Mouse (Mus musculus) T-helper 2 cell (primary cell): ENCODE measurements around the gene Cel.

Experiments
- in situ Hi-C: fragments of 300-600 bp; cut with MboI, MseI; formaldehyde crosslinking; loops from one replicate; pipeline ENCODE4 v1.15.1; 2025; ENCODE audit warnings: high pct_unique_total_duplicates

The Cel gene

GRCm38 (mm10) chr2:28521571-28522151, 41.5 kb downstream of the Cel start:
- in situ Hi-C loops = no loop called here

DNA sequence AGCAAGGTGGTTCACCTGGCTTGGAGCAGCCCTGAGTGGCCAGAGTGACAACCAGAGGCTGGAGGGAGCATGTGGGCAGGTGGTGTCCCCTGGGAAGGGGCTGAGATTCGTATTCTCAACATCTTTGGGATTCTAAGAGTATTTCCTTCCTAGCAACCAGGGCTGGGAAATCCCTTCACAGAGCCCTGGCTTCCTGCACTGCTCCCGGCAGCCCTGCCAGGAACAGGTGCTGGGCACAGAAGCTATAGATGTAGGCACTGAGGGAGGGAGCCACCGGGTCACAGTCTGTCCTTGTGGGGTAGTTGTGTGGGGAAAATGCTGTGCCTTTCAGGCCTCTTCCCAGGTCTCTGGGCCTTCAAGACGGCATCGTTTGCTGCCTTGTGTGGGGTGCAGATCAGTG, 42.6 kb downstream of the Cel start:
- in situ Hi-C loops = no loop called here

GRCm38 (mm10) chr2:28518231-28518630, 45.0 kb downstream of the Cel start:
- in situ Hi-C loops = no loop called here

- in situ Hi-C loops = no loop called here
Measured at GRCm38 (mm10) chr2:28517206-28517909, 45.8 kb downstream of the Cel start.

DNA sequence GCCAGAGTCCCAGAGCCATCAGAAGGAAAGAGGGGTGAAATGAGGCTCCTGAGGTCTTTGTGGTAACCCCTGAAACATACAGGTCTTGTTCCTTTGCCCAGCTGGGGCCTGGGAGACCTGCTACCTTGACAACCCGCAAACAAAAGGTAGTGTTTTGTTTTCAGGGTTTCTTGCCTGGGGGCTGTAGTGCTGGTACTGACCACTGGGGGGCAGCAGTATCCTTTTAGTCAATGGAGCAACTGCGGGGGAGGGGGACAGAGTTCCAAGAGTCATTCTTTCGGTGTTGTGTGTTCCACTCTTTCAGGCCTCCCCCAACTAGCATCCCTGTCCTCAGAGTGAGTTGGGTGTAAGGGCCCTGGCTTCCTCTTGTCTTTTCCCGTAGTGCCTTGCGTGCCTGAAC, 48.7 kb downstream of the Cel start:
- in situ Hi-C loops = loop anchor here (5.0 kb wide), 1 partner anchor 33 kb away; no protein-coding TSS in a partner anchor

DNA sequence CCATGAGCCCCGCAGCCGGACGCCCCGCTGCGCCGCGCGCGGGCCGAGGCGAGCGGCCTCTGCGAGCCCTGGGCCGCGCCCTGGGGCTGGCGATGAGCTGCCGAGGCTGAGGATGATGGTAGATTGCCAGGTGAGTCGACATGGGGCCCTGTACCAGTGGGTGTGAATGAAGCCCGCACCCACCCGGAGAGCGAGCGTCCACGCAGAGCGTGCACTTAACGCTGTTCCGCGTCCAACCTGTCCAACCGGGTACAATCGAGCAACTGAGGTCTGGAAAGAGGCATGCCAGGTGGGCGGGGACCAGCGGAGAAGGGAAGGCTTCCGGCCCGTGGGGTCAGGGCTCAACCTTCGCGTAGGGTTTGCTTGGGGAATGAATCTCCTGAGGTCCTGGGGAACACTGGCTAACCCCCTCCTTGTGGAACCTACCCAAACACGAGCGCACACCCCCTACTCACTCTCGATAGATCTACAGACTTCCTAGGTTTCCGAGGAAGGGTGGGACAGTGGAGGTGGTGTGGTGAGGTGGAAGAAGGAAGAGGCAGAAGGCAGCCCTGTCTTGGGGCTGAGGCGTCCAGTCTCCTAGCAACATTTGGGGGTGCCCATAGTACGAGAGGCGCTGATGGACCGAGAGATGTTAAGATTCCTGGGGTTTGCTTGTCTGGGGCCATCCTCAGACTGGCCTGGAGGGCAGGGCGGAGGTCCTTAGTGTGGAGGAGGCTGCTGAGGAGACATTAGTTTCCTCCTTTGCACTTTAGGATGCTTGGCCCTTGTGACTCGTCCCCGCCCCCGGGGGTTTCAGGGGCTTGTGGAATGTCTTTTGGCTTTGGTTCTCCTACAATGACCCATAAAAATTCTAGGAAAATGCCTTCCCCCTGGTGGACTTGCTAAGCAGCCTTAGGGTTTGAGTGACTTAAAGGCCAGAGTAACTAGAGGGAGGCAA, 49.5 kb downstream of the Cel start:
- in situ Hi-C loops = loop anchor here (5.0 kb wide), 1 partner anchor 34 kb away; no protein-coding TSS in a partner anchor

DNA sequence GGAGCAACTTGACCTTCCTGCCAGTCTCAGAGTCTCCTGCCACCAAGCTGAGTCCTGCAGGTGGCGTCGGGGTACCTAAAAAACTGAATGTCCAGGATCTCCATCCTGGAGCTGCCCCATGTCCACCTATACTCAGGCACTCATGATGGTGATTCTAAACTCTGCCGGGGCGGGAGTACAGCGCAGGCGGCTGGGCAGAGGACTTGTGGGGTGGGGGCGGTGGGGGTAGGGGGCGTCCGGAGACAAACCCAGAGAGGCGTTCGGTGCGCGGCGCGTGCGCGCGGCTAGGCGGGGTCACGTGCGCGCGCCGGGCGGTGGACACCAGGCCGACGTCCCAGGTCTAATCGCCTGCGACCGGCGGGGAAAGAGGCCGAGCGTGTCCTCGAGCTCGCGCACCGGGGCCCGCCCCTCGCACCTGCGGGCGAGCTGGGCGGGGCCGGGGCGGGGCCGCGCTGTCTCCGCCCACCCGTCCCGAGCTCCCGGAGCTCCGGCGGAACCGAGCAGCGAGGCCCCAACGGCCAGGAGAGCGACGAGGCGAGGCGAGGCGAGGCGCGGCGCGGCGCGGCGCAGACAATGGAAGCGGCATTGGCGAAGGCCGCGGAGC, 50.3 kb downstream of the Cel start, which contains the start of gene Ralgds:
Gene Ralgds, plus strand, starts transcription at position 328 of the 604 bp plus-strand sequence.
- in situ Hi-C loops = loop anchor here (5.0 kb wide), 1 partner anchor 34 kb away; no protein-coding TSS in a partner anchor

GRCm38 (mm10) chr2:28511600-28511999, 51.6 kb downstream of the Cel start:
- in situ Hi-C loops = loop anchor here (5.0 kb wide), 1 partner anchor 36 kb away; no protein-coding TSS in a partner anchor

GRCm38 (mm10) chr2:28506291-28506690, 56.9 kb downstream of the Cel start:
- in situ Hi-C loops = no loop called here

DNA sequence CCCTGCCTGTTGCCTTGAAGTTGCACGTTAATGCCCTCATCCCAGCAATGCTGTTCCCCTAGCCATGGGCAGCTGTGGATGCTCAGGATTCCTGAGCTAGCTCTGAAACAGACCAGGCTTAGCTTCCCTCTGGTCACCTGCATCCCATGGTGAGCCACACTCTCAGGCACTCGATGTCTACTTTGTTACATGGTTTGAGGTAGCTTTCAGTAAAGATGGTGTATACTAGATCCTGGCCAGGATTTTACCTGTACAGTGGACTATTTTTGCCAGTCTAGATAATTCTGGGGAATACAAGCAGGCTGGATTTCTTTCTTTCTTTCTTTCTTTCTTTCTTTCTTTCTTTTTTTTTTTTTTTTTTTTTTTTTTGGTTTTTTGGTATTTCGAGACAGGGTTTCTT, 57.4 kb downstream of the Cel start, which contains the start of gene Gm10134:
Gene Gm10134, plus strand, starts transcription at position 301 of the 400 bp plus-strand sequence.
- in situ Hi-C loops = no loop called here
